Mouse (Mus musculus) neutrophil, adult 5-6 weeks (primary cell): ENCODE results near the gene Hoxd13. TPM values are rescaled to one million over a fixed set of nuclear protein-coding genes. Genes with fewer than 3 reads are reported as not detected.

Source experiments
- ATAC-seq: fragments of 151-379, 151-347 bp; 2 replicates; pipeline ENCODE4 v1.8.0; 2017; ENCODE audit warnings: mild to moderate bottlenecking, moderate TSS enrichment; ENCODE audit not compliant: insufficient number of reproducible peaks, poor library complexity, low FRiP score, severe bottlenecking; ENCODE audit errors: extremely low read depth
- total RNA-seq: library from RNA; stranded (forward); fragments of 200-1000 nt; gene quantifications from 2 replicates; pipeline ENCODE4 v1.2.3, GENCODE M21; 2017

The Hoxd13 gene
- total RNA-seq, 1 experiment from 2014 or later = not detected

DNA sequence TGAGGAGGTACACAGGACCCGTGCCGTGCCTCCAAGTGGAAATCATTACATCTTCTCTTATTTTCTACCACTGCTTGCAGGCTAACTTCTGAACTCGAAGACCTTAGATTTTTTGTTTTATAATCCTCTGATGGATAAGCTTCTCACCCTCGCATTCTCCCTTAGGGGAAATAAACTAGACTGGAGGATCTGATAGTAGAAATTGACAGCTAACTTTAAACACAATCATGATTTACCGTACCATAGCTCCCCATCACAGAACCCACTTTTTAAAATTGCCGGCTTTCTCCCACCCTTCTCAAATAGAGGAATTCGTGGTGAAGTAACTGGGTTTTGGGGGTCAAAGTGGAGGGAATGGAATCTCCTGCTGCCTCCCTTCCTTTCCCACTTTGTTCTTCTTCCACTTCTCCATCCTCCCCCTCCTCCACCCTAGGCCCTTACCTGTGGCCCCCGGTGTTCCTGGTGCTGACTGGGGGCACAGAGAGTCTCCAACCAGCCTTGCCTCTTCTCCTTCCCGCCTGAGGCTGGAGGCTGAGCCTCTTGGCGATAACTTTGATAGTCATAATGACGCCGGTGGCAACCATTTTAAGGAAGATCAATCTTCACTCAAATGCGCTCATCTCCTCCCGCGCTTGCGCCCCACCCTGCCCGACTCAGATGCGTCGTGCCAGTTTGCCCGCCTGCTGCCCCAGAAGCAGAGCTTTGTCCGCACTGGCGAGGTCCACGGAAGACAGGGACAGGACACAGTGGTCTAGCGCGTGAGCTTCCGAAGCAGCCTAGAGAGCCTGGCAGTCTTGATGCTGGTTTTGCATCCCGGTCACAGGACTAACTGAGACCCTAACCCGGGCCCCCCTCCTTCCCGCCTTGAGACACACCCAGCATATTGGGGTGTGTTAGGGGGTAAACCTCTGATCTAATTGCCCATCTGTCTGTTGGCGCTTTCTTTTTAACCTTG lies 7.4 kb upstream of the Hoxd13 start:
- ATAC-seq = no peak

- ATAC-seq = no peak
These were observed 6.4 kb upstream of the Hoxd13 start for GRCm38 (mm10) chr2:74661685-74662084.

DNA sequence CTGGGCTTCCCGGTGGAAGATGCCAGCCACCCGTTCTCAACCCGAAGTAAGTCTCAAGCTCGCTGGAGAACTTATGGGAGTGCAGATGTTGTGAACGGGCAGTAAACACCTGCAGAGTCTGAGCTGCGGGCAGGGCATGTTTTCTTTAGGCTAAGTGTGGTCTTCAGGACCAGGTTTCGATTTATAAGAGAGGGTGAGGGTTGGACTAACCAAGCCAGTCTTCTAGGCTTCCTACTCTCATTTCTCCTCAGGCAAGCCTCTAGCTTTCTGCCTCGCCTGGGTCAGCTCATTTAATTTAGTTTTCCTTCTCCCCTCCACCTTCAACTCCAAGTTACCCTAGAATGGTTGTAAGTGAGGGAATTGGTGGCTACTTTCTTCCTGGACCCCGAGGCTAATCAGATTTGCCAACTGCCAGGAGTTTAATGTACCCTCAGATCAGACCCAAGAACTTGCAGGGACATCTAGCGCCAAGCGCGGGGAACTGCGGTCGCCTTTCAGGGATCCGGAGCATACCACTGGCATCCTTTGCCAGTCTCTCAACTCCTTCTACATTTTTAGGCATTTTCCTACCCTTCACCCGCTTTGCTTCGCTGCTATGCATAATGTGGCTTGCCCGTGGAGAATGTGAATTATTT lies 4.7 kb upstream of the Hoxd13 start:
- ATAC-seq = no peak

GRCm38 (mm10) chr2:74666411-74666810 lies 1.7 kb upstream of the Hoxd13 start:
- ATAC-seq = no peak

GRCm38 (mm10) chr2:74667191-74667841 lies 794 bp upstream of the Hoxd13 start:
- ATAC-seq = no peak

DNA sequence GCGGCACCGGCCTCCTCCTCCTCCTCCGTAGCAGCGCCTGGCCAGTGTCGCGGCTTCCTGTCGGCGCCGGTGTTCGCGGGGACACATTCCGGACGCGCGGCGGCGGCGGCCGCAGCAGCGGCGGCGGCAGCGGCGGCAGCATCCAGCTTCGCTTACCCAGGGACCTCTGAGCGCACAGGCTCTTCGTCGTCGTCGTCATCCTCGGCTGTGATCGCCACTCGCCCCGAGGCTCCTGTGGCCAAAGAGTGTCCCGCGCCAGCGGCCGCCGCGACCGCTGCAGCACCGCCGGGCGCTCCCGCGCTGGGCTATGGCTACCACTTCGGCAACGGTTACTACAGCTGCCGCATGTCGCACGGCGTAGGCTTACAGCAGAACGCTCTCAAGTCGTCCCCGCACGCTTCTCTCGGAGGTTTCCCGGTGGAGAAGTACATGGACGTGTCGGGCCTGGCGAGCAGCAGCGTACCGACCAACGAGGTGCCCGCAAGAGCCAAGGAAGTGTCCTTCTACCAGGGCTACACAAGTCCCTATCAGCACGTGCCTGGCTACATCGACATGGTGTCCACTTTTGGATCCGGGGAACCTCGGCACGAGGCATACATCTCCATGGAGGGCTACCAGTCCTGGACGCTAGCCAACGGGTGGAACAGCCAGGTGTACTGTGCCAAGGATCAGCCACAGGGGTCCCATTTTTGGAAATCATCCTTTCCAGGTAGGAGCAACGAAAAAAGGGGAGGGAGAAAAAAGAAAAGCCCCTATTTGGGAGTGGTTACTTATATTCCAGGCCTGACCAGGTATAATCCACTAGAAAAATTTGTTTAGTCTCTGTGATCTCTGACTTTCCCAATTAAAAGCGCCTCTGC lies 490 bp downstream of the Hoxd13 start:
- ATAC-seq = no peak

- no peak for ATAC-seq
These were observed 1.1 kb downstream of the Hoxd13 start for GRCm38 (mm10) chr2:74669230-74669578.

DNA sequence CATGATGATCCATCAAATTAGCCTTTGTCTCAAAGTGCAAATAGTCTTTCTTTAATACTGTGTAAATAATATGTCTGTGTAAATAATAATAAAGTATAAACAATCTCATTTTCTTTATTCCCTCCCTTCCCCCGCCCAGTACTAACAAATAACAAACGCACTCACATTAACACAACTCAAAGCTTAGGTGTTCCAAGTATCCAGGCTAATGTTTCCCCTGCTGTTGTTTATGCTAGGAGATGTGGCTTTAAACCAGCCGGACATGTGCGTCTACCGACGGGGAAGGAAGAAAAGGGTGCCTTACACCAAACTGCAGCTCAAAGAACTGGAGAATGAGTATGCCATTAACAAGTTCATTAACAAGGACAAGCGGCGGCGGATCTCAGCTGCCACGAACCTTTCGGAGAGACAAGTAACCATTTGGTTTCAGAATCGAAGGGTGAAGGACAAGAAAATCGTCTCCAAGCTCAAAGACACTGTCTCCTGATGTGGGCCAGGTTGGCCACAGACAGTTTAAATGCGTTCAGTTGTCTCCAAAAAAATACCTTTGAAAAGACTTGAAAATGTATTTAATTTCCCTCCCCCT lies 1.6 kb downstream of the Hoxd13 start:
- no peak for ATAC-seq

DNA sequence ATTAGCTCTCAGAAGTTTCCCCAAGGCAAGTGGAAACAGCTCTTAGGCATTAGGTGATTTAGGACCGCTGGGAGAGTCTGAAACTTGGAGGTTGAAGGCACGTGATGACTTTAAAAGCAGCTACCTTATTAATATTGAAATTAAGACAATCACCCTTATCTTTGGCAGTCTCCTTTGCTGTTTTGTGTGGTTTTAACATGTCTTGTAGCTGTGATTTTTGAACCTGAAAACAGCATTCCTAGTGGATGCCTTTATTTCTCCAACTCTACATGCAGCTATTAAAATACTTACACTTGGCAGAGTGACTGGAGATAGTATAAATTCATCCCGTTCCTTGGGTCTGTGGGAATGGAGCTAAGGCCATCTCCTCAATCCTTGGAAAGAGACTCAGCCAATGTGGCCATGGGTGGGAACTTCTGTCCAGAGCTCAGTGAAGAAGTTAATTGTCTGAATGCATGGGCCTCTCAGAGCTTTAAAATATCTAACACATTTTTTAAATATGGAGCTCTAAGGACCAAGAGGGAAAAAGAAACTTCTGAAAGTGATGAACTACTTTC lies 2.6 kb downstream of the Hoxd13 start:
- no peak for ATAC-seq

GRCm38 (mm10) chr2:74671847-74672246 lies 3.7 kb downstream of the Hoxd13 start:
- ATAC-seq = no peak

DNA sequence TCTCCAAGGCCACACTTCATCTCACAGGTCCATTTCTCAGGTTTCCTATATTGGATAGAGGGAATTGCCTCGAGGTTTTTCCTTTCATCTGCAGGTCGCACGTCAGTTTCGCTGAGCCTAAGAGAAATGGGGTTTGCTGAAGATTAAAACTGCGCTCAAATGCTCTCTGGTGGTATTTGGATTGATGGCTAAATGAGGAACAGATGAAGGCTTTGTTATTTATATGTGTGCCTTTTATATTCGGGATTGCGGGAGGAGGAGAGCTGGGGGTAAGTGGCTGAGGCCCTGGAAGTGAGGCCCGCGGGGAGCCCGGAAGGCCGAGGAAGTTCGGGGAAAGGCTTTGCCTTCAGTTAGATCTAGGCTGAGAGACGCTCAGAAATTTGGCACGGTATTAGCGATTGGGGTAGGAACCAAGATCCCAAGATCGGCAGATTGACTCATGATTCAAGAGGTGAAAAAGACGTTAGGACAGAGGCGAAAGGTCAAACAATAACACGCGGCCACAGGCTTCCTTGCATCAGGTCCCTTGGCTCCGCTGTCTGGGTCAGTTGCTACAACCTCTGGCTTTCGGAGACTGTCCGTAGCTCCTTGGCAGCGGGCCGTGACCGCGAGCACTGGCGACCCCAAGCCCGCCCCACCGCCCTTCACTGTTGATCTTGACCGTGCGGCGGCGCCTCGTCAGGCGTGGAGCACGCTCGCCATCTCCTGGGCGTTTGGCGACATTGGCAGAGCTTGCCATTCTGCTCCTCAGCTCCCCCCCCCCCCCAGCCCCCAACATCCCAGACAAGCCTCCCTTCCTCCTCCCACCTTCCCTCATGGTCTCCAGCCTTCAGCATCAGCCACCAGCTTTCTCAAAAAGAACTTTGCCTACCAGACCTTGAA lies 4.6 kb downstream of the Hoxd13 start:
- ATAC-seq = peak; percentile 55; the same call in 1 of the 2 replicates

- ATAC-seq = no peak
These were observed 5.8 kb downstream of the Hoxd13 start for GRCm38 (mm10) chr2:74673835-74674425.

GRCm38 (mm10) chr2:74674881-74675665 lies 7.0 kb downstream of the Hoxd13 start, which contains the start of gene Hoxd12:
Gene Hoxd12 (plus strand): TSS chr2:74675013.
- ATAC-seq = no peak

DNA sequence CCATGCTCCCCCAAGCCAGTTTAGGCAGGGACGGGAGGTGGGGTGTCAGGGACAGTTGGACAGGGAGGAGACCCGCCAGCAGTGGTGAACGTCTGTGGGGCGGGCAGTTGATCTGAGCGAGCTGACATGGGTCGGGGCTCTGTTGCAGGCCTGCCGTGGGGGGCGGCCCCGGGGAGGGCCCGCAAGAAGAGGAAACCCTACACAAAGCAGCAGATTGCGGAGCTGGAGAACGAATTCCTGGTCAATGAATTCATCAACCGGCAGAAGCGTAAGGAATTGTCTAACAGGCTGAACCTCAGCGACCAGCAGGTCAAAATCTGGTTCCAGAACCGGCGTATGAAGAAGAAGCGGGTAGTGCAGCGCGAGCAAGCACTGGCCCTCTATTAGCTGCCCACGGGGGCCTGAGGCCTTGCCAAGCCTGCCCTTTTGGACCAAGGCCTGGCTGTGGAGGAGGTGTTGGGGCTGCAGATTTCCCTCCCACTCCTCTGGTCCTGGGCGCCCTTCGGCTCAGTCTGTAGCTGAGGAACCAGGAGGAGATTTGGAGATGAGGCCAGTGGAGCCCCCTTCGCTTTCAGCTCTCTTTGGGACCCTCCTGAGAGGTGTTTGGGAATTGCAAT lies 7.7 kb downstream of the Hoxd13 start:
- no peak for ATAC-seq

GRCm38 (mm10) chr2:74676376-74677052 lies 8.4 kb downstream of the Hoxd13 start:
- ATAC-seq = no peak
